8 mouse cellular contexts compared by ENCODE assay signal in the genomic region with DNA sequence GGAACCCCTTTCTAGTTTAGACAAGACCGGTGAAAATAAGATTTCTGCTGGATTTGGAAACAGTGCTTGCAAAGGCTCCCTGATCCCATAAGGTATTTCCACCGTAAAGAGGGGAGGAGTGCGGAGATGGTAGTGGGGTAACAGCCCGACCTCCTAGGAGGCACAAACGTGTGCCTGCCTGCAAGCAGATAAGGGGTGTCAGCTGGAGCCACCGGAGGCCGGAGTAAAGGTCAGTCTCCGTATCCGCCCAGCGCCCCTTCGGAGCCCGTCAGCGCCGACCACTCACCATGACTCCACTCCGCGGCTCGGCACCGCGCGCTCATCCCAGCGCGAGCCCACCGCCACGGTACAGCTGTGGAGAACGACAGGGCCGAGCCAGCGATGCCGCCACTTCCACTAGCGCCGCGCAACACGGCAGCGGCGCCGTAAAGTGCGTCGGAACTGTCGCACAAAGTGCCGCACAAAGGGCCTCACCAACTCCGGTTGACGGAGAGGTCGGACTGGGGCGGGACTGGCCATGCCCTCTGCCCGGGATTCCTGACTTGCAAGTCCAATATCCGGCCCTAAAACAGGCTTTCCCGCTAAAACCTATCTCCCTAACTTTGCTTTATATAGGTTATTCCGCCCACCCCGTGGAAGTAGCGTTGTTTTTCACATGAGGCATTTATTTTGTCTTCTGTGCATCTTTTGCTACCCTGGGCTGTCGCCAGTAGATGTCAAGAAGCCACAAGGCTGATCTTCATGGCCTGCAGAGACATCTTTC. TPM values are rescaled to one million over a fixed set of nuclear protein-coding genes. Genes with fewer than 3 reads are reported as not detected.
DNase-seq lines count a peak whose midpoint lies in the region; ATAC-seq lines count a peak whose summit lies in the region.

A gene (minus strand): TSS at position 422 of the 763 bp plus-strand sequence.

- peaks cover 20% of the 10 kb centered on the region for H3K36me3 ChIP-seq in heart, embryonic 14.5 days (ENCODE audit: control insufficient read depth, insufficient read depth, low read length)
- H3K36me3 ChIP-seq in liver, embryonic 13.5 days, result peaks cover 16% of the 10 kb centered on the region
- H3K36me3 ChIP-seq in stomach, embryonic 16.5 days (ENCODE audit: control insufficient read depth, insufficient read depth, low read length), result 0 out of 2 replicates have a peak, but pooled peaks cover 3% of the 10 kb centered on the region

- DNase-seq in c-Kit-negative CD71-positive TER-119-positive erythroid progenitor cells, embryonic 14.5 days (ENCODE audit: low read depth, low spot score), result peak; percentile 85
- peak; percentile 78 for DNase-seq in fibroblast of lung, adult 2 months (ENCODE audit: low read depth)
- DNase-seq in kidney, postnatal 14 days, result peak; percentile 96
- DNase-seq in liver, embryonic 13.5 days, result peak; percentile 84
- peak; percentile 95 for DNase-seq in neural tube, embryonic 10.5 days (ENCODE audit: extremely low spot score, low spot score)

- peaks cover 0 to 15% of the 10 kb centered on the region in 2 experiments; a peak in 2 of 4 replicates for H3K4me1 ChIP-seq in heart, embryonic 14.5 days (ENCODE audit: control insufficient read depth in 2 of 2, insufficient read depth in 2 of 2, low read length in 2 of 2)
- peaks cover 43% of the 10 kb centered on the region for H3K4me1 ChIP-seq in liver, embryonic 13.5 days (replicated peaks)
- H3K4me1 ChIP-seq in stomach, embryonic 16.5 days (ENCODE audit: control insufficient read depth, insufficient read depth, low read length), result peaks cover 13% of the 10 kb centered on the region

- no peaks in the 10 kb centered on the region for H3K27me3 ChIP-seq in heart, embryonic 14.5 days (ENCODE audit: control insufficient read depth, insufficient read depth, low read length)
- no peaks in the 10 kb centered on the region for H3K27me3 ChIP-seq in liver, embryonic 13.5 days
- no peaks in the 10 kb centered on the region for H3K27me3 ChIP-seq in stomach, embryonic 16.5 days (ENCODE audit: control insufficient read depth, insufficient read depth, low read length)

- H3K27ac ChIP-seq in heart, embryonic 14.5 days (replicated peaks in 1 of 2; ENCODE audit: control insufficient read depth in 1 of 2, insufficient read depth in 1 of 2, low read depth in 2 of 2, low read length in 2 of 2), result peak within 1 kb of the TSS; percentile 61 to 63
- H3K27ac ChIP-seq in liver, embryonic 13.5 days, result peak within 1 kb of the TSS; percentile 77
- peak within 1 kb of the TSS; percentile 78; the same call in 1 of the 2 replicates for H3K27ac ChIP-seq in stomach, embryonic 16.5 days (ENCODE audit: low read length)

- peak within 1 kb of the TSS; percentile 69 for H3K4me2 ChIP-seq in heart, embryonic 14.5 days (ENCODE audit: low read length)
- peak within 1 kb of the TSS; percentile 70 for H3K4me2 ChIP-seq in liver, embryonic 13.5 days
- H3K4me2 ChIP-seq in stomach, embryonic 16.5 days (ENCODE audit: low read depth, low read length), result peak within 1 kb of the TSS; percentile 74

- H3K4me3 ChIP-seq in heart, embryonic 14.5 days (ENCODE audit: control insufficient read depth in 1 of 2, insufficient read depth in 1 of 2, low read depth in 1 of 2, low read length in 2 of 2), result peak within 1 kb of the TSS; percentile 71 to 85
- peak within 1 kb of the TSS; percentile 77 for H3K4me3 ChIP-seq in liver, embryonic 13.5 days (replicated peaks)
- peak within 1 kb of the TSS; percentile 82 for H3K4me3 ChIP-seq in stomach, embryonic 16.5 days (replicated peaks; ENCODE audit: low read length)

- peak within 1 kb of the TSS; percentile 82 for H3K9ac ChIP-seq in heart, embryonic 14.5 days (ENCODE audit: low read length)
- H3K9ac ChIP-seq in liver, embryonic 13.5 days, result peak within 1 kb of the TSS; percentile 82
- peak within 1 kb of the TSS; percentile 87 for H3K9ac ChIP-seq in stomach, embryonic 16.5 days (ENCODE audit: low read length)

- peak; percentile 93 for ATAC-seq in CD4-positive, CD25-positive, alpha-beta regulatory T cell, adult 4 months
- peak; percentile 89 for ATAC-seq in heart, embryonic 14.5 days (ENCODE audit: insufficient number of reproducible peaks, insufficient read depth, low FRiP score, low read depth)
- ATAC-seq in liver, embryonic 13.5 days (ENCODE audit: low read depth), result peak; percentile 91
- ATAC-seq in stomach, embryonic 16.5 days (ENCODE audit: insufficient read depth, low FRiP score), result peak; percentile 95

- H3K9me3 ChIP-seq in heart, embryonic 14.5 days (ENCODE audit: control insufficient read depth, low read length), result no peaks in the 10 kb centered on the region
- no peaks in the 10 kb centered on the region for H3K9me3 ChIP-seq in liver, embryonic 13.5 days (replicated peaks)
- H3K9me3 ChIP-seq in stomach, embryonic 16.5 days (replicated peaks; ENCODE audit: control insufficient read depth, low read length), result no peaks in the 10 kb centered on the region

- WGBS in heart, embryonic 14.5 days, result under 1% methylated on average over 50 of the region's 50 CpGs
- 1% methylated on average over 50 of the region's 50 CpGs for WGBS in liver, embryonic 13.5 days (ENCODE audit: insufficient replicate concordance)
- under 1% methylated on average over 50 of the region's 50 CpGs for WGBS in stomach, embryonic 16.5 days

RNA-seq across cellular contexts. Expression of the gene that starts here (rescaled TPM):
- 100 to 1,000 TPM; 129 to 159 TPM for polyA plus RNA-seq in CD4-positive, CD25-positive, alpha-beta regulatory T cell, adult 4 months (2017; shearing (Covaris generic))
- polyA plus RNA-seq in heart, embryonic 14.5 days (2014; fragmentation: Nextera tagmentation; extraction: Ambion mirVana), result 149 TPM in 2 replicates
- polyA plus RNA-seq in liver, embryonic 13.5 days (2015; fragmentation: Nextera tagmentation; extraction: Ambion mirVana), result 164 and 176 TPM in 2 replicates
- polyA plus RNA-seq in stomach, embryonic 16.5 days (2015; fragmentation: Nextera tagmentation; extraction: Ambion mirVana), result 110 and 127 TPM in 2 replicates

Comparison
In these comparisons a context has a peak if more than half of its experiments do, and no peak if none do; other contexts are left out.
1. Peak in every context shown above with its lines: DNase-seq, ATAC-seq, H3K4me3 ChIP-seq and H3K27ac ChIP-seq.